Mouse (Mus musculus): ENCODE data around the gene Gdf5.

GRCm38 (mm10) chr2:155979328-155979991 lies 34.3 kb upstream of the Gdf5 start:
- TF ChIP-seq POLR2A (IDR thresholded peaks at IDR 0.05; ENCODE audit: borderline replicate concordance, insufficient read depth, low read length) (no peak), CTCF (IDR thresholded peaks at IDR 0.05; ENCODE audit: borderline replicate concordance, insufficient read depth, low read depth, low read length) (no peak)

Data from cerebellum, adult 2 months (tissue).